Mouse (Mus musculus): ENCODE results near the gene Gm18596. TPM values are rescaled to one million over a fixed set of nuclear protein-coding genes. Genes with fewer than 3 reads are reported as not detected.
"Not testable (repeated sequence)": the region's sequence is repeated elsewhere in the genome, so short reads cannot be mapped to it uniquely, and the experiment has no call there.

Gm18596 gene
- polyA plus RNA-seq (2012; rRNA removed): not detected in 2 replicates
- not detected in 2 replicates for polyA plus RNA-seq (2014; fragmentation: Nextera tagmentation; extraction: Ambion mirVana)

GRCm38 (mm10) chr10:77741924-77742688 lies at the start of gene Gm18596:
Gene Gm18596 (minus strand): TSS chr10:77742638.
- H3K4me3 ChIP-seq (ENCODE audit: insufficient read depth in 1 of 2, low read depth in 2 of 2, low read length in 2 of 2); H3K27me3 ChIP-seq (ENCODE audit: control insufficient read depth, insufficient read depth, low read length); H3K4me2 ChIP-seq (ENCODE audit: low read depth); H3K36me3 ChIP-seq (replicated peaks; ENCODE audit: control insufficient read depth, insufficient read depth, low read depth); H3K9me3 ChIP-seq (ENCODE audit: control insufficient read depth, low read length); H3K27ac ChIP-seq; H3K4me1 ChIP-seq (replicated peaks; ENCODE audit: control insufficient read depth in 2 of 2, insufficient read depth in 2 of 2, low read length in 1 of 2); H3K9ac ChIP-seq (replicated peaks); DNase-seq (ENCODE audit: low read depth in 3 of 3, low spot score in 3 of 3); ATAC-seq (ENCODE audit: insufficient read depth): not testable (repeated sequence)
- 41% methylated on average over 4 of the region's 5 CpGs for WGBS (ENCODE audit: insufficient replicate concordance)

- DNase-seq (ENCODE audit: low read depth in 3 of 3, low spot score in 3 of 3) (no peak), ATAC-seq (ENCODE audit: insufficient read depth) (no peak)
- H3K27ac ChIP-seq: no peak overlapping the region
- no peaks in the 10 kb centered on the region for H3K27me3 ChIP-seq (ENCODE audit: control insufficient read depth, insufficient read depth, low read length)
- TF ChIP-seq EP300 (IDR thresholded peaks at IDR 0.05; ENCODE audit: low read depth) (no peak), CTCF (IDR thresholded peaks at IDR 0.05; ENCODE audit: low read depth) (no peak)
- no peaks in the 10 kb centered on the region for H3K9me3 ChIP-seq (ENCODE audit: control insufficient read depth, low read length)
- H3K4me1 ChIP-seq (replicated peaks; ENCODE audit: control insufficient read depth in 2 of 2, insufficient read depth in 2 of 2, low read length in 1 of 2): no peaks in the 10 kb centered on the region
- H3K4me2 ChIP-seq (ENCODE audit: low read depth): no peak overlapping the region
- no peak overlapping the region for H3K9ac ChIP-seq (replicated peaks)
- no peaks in the 10 kb centered on the region for H3K36me3 ChIP-seq (replicated peaks; ENCODE audit: control insufficient read depth, insufficient read depth, low read depth)
- 52% methylated on average over 2 of the region's 2 CpGs for WGBS (ENCODE audit: insufficient replicate concordance)
- H3K4me3 ChIP-seq (ENCODE audit: insufficient read depth in 1 of 2, low read depth in 2 of 2, low read length in 2 of 2): no peak overlapping the region
Observed at GRCm38 (mm10) chr10:77788621-77789020, 46.2 kb upstream of the Gm18596 start.

GRCm38 (mm10) chr10:77787876-77788275 lies 45.4 kb upstream of the Gm18596 start, which contains the start of gene Gm7137:
Gene Gm7137 (minus strand): TSS chr10:77788200.
- not testable (repeated sequence) for H3K27me3 ChIP-seq (ENCODE audit: control insufficient read depth, insufficient read depth, low read length); H3K27ac ChIP-seq; H3K9me3 ChIP-seq (ENCODE audit: control insufficient read depth, low read length); H3K9ac ChIP-seq (replicated peaks); H3K4me1 ChIP-seq (replicated peaks; ENCODE audit: control insufficient read depth in 2 of 2, insufficient read depth in 2 of 2, low read length in 1 of 2); H3K4me2 ChIP-seq (ENCODE audit: low read depth); DNase-seq (ENCODE audit: low read depth in 3 of 3, low spot score in 3 of 3); H3K36me3 ChIP-seq (replicated peaks; ENCODE audit: control insufficient read depth, insufficient read depth, low read depth); ATAC-seq (ENCODE audit: insufficient read depth); H3K4me3 ChIP-seq (ENCODE audit: insufficient read depth in 1 of 2, low read depth in 2 of 2, low read length in 2 of 2)
- no CpG with 5 or more reads among the region's 1 CpGs for whole genome bisulfite sequencing (ENCODE audit: insufficient replicate concordance)

- not testable (repeated sequence) for DNase-seq (ENCODE audit: low read depth in 3 of 3, low spot score in 3 of 3)
- 50% methylated on average over 1 of the region's 3 CpGs for WGBS (ENCODE audit: insufficient replicate concordance)
Observed at GRCm38 (mm10) chr10:77783396-77783795, 41.0 kb upstream of the Gm18596 start.

GRCm38 (mm10) chr10:77782442-77782841 lies 40.0 kb upstream of the Gm18596 start, which contains the start of gene Gm3250:
Gene Gm3250 (minus strand): TSS chr10:77782542.
- H3K36me3 ChIP-seq (replicated peaks; ENCODE audit: control insufficient read depth, insufficient read depth, low read depth); H3K4me3 ChIP-seq (ENCODE audit: insufficient read depth in 1 of 2, low read depth in 2 of 2, low read length in 2 of 2); H3K4me1 ChIP-seq (replicated peaks; ENCODE audit: control insufficient read depth in 2 of 2, insufficient read depth in 2 of 2, low read length in 1 of 2); H3K9ac ChIP-seq (replicated peaks); H3K27me3 ChIP-seq (ENCODE audit: control insufficient read depth, insufficient read depth, low read length); ATAC-seq (ENCODE audit: insufficient read depth); H3K4me2 ChIP-seq (ENCODE audit: low read depth); H3K9me3 ChIP-seq (ENCODE audit: control insufficient read depth, low read length); DNase-seq (ENCODE audit: low read depth in 3 of 3, low spot score in 3 of 3); H3K27ac ChIP-seq: not testable (repeated sequence)
- 50% methylated on average over 1 of the region's 1 CpGs for WGBS (ENCODE audit: insufficient replicate concordance)

More at GRCm38 (mm10) chr10:77783396-77783795, 41.0 kb upstream of the Gm18596 start:
- not testable (repeated sequence) for H3K4me1 ChIP-seq (replicated peaks; ENCODE audit: control insufficient read depth in 2 of 2, insufficient read depth in 2 of 2, low read length in 1 of 2); H3K4me2 ChIP-seq (ENCODE audit: low read depth); H3K9me3 ChIP-seq (ENCODE audit: control insufficient read depth, low read length); H3K27me3 ChIP-seq (ENCODE audit: control insufficient read depth, insufficient read depth, low read length); ATAC-seq (ENCODE audit: insufficient read depth); H3K36me3 ChIP-seq (replicated peaks; ENCODE audit: control insufficient read depth, insufficient read depth, low read depth); H3K9ac ChIP-seq (replicated peaks); H3K4me3 ChIP-seq (ENCODE audit: insufficient read depth in 1 of 2, low read depth in 2 of 2, low read length in 2 of 2); H3K27ac ChIP-seq

GRCm38 (mm10) chr10:77776844-77777243 lies 34.4 kb upstream of the Gm18596 start, which contains the start of gene Gm7138:
Gene Gm7138 (minus strand): TSS chr10:77776944.
- not testable (repeated sequence) for H3K36me3 ChIP-seq (replicated peaks; ENCODE audit: control insufficient read depth, insufficient read depth, low read depth); H3K4me2 ChIP-seq (ENCODE audit: low read depth); H3K27ac ChIP-seq; ATAC-seq (ENCODE audit: insufficient read depth); H3K4me3 ChIP-seq (ENCODE audit: insufficient read depth in 1 of 2, low read depth in 2 of 2, low read length in 2 of 2); H3K9ac ChIP-seq (replicated peaks); H3K9me3 ChIP-seq (ENCODE audit: control insufficient read depth, low read length); DNase-seq (ENCODE audit: low read depth in 3 of 3, low spot score in 3 of 3); H3K4me1 ChIP-seq (replicated peaks; ENCODE audit: control insufficient read depth in 2 of 2, insufficient read depth in 2 of 2, low read length in 1 of 2); H3K27me3 ChIP-seq (ENCODE audit: control insufficient read depth, insufficient read depth, low read length)
- WGBS (ENCODE audit: insufficient replicate concordance): 33% methylated on average over 1 of the region's 1 CpGs

GRCm38 (mm10) chr10:77772142-77772541 lies 29.7 kb upstream of the Gm18596 start:
- not testable (repeated sequence) for H3K4me3 ChIP-seq (ENCODE audit: insufficient read depth in 1 of 2, low read depth in 2 of 2, low read length in 2 of 2); DNase-seq (ENCODE audit: low read depth in 3 of 3, low spot score in 3 of 3); H3K27me3 ChIP-seq (ENCODE audit: control insufficient read depth, insufficient read depth, low read length); H3K9ac ChIP-seq (replicated peaks); H3K27ac ChIP-seq; H3K36me3 ChIP-seq (replicated peaks; ENCODE audit: control insufficient read depth, insufficient read depth, low read depth); H3K4me1 ChIP-seq (replicated peaks; ENCODE audit: control insufficient read depth in 2 of 2, insufficient read depth in 2 of 2, low read length in 1 of 2); ATAC-seq (ENCODE audit: insufficient read depth); H3K9me3 ChIP-seq (ENCODE audit: control insufficient read depth, low read length); H3K4me2 ChIP-seq (ENCODE audit: low read depth)
- 22% methylated on average over 1 of the region's 3 CpGs for WGBS (ENCODE audit: insufficient replicate concordance)

GRCm38 (mm10) chr10:77771225-77771624 lies 28.8 kb upstream of the Gm18596 start, which contains the start of gene Gm3238:
Gene Gm3238 (minus strand): TSS chr10:77771325.
- not testable (repeated sequence) for H3K4me2 ChIP-seq (ENCODE audit: low read depth); H3K4me1 ChIP-seq (replicated peaks; ENCODE audit: control insufficient read depth in 2 of 2, insufficient read depth in 2 of 2, low read length in 1 of 2); H3K9me3 ChIP-seq (ENCODE audit: control insufficient read depth, low read length); H3K36me3 ChIP-seq (replicated peaks; ENCODE audit: control insufficient read depth, insufficient read depth, low read depth); H3K4me3 ChIP-seq (ENCODE audit: insufficient read depth in 1 of 2, low read depth in 2 of 2, low read length in 2 of 2); DNase-seq (ENCODE audit: low read depth in 3 of 3, low spot score in 3 of 3); H3K27ac ChIP-seq; H3K9ac ChIP-seq (replicated peaks); ATAC-seq (ENCODE audit: insufficient read depth); H3K27me3 ChIP-seq (ENCODE audit: control insufficient read depth, insufficient read depth, low read length)
- WGBS (ENCODE audit: insufficient replicate concordance): 20% methylated on average over 1 of the region's 1 CpGs

Data from liver, embryonic 14.5 days (tissue).